Mouse (Mus musculus) forebrain, embryonic 10.5 days (tissue): ENCODE results near the gene Eno1. TPM values are rescaled to one million over a fixed set of nuclear protein-coding genes. Genes with fewer than 3 reads are reported as not detected.
"Not testable (repeated sequence)": the region's sequence is repeated elsewhere in the genome, so short reads cannot be mapped to it uniquely, and the experiment has no call there.

ENCODE experiments used
- DNase-seq: peaks from one replicate; pipeline ENCODE4 v3.0.0-alpha.2; 2017; ENCODE audit warnings: low spot score; ENCODE audit errors: extremely low spot score
- H3K27ac ChIP-seq: fragments of 300-500 bp; sonication (generic); 2 replicates; pipeline ENCODE4 v1.5.1; 2016; ENCODE audit warnings: mild to moderate bottlenecking
- H3K27me3 ChIP-seq: fragments of 300-500 bp; sonication (generic); 2 replicates; pipeline ENCODE4 v1.6.1; 2016; ENCODE audit warnings: mild to moderate bottlenecking; ENCODE audit not compliant: poor library complexity, severe bottlenecking
- H3K36me3 ChIP-seq: fragments of 300-500 bp; sonication (generic); replicated peaks from 2 replicates; pipeline ENCODE4 v1.6.1; 2016; ENCODE audit warnings: mild to moderate bottlenecking, moderate library complexity
- H3K4me1 ChIP-seq: fragments of 300-500 bp; sonication (generic); 2 replicates; pipeline ENCODE4 v1.6.1; 2016
- H3K4me3 ChIP-seq: fragments of 300-500 bp; sonication (generic); 2 replicates; pipeline ENCODE4 v1.5.1; 2016; ENCODE audit warnings: mild to moderate bottlenecking, moderate library complexity
- H3K9me3 ChIP-seq: fragments of 300-500 bp; sonication (generic); 2 replicates; pipeline ENCODE4 v1.6.1; 2016; ENCODE audit warnings: mild to moderate bottlenecking, moderate library complexity
- WGBS: fragments of 180-500 bp; shearing (Covaris S2); methylation state at CpG from one replicate; pipeline ENCODE4 v1.1.7; 2016; 5-methylcytosine and 5-hydroxymethylcytosine counted together
- polyA plus RNA-seq: library from polyadenylated mRNA; unstranded; fragments of >200 nt; fragmentation: Nextera tagmentation; extraction: Ambion mirVana; gene quantifications from 2 replicates; pipeline ENCODE4 v1.2.1, GENCODE M21; 2016

Gene Eno1
- polyA plus RNA-seq, 1 experiment from 2014 or later, result 3,430 TPM

DNA sequence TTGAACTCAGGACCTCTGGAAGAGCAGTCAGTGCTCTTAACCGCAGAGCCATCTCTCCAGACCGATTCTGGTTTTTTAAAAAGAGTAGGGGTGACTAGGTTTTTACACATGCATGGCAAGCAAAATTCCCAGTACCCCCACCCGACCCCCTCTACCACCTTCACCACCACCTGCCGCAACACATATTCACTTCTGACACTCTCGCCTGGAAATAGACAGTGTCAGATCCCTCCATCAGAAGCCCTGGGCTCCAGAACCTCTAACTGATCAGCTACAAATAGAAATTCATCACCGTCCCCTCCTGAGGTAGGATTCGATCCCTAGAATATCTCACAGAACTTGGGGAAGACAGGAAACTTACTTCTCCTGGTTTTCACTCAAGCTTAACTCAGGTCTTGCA lies 23.1 kb downstream of the Eno1 start:
- 96% methylated on average over 7 of the region's 7 CpGs for WGBS
- Histone ChIP-seq H3K27ac (0 out of 2 replicates have a peak overlapping the region, but pooled peaks have one; percentile 48), H3K9me3 (no peaks in the 10 kb centered on the region), H3K27me3 (0 out of 2 replicates have a peak, but pooled peaks cover 3% of the 10 kb centered on the region), H3K36me3 (peaks cover 41% of the 10 kb centered on the region), H3K4me3 (no peak overlapping the region), H3K4me1 (peaks cover 46% of the 10 kb centered on the region)
- DNase-seq, result no peak

DNA sequence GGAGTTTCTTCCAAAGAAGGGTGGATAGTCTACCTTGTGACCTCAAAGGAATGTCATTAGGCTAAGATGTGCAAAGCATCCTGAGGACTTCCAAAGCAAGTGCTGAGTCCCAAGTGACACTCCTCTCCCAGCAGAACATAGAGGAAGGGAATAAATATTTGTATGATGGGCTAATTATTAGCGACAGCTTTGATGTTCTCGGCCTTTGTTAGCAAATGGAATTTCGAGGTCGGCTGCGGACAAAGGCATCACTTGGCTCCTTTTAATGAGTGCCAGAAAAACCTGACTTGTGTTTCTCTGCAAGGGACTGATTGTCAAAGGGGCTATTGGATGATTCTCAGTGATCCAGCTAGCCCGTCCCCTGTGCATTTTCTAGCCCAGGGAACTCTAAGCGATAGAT lies 23.6 kb downstream of the Eno1 start:
- H3K9me3 ChIP-seq, result no peaks in the 10 kb centered on the region
- 48% methylated on average over 7 of the region's 7 CpGs for WGBS
- H3K36me3 ChIP-seq, result peaks cover 35% of the 10 kb centered on the region
- no peak for DNase-seq
- H3K4me3 ChIP-seq, result no peak overlapping the region
- peaks cover 41% of the 10 kb centered on the region for H3K4me1 ChIP-seq
- 0 out of 2 replicates have a peak, but pooled peaks cover 3% of the 10 kb centered on the region for H3K27me3 ChIP-seq
- H3K27ac ChIP-seq, result 0 out of 2 replicates have a peak overlapping the region, but pooled peaks have one; percentile 48

DNA sequence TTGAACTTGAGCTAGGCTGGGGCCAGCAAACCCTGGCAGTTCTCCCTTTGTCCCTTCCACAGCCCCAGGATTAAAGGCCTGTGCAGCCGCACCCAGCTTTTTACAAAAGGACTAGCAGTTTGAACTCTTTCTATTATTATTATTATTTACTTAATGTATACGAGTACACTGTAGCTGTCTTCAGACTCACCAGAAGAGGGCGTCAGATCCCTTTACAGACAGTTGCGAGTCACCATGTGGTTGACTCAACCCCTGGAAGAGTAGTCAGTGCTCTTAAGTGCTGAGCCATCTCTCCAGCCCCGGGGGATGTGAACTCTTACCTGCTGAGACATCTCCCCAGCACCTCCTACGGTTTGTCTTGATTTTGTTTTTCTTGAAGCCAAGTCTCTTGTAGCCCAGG lies 24.2 kb downstream of the Eno1 start:
- Histone ChIP-seq H3K36me3 (peaks cover 31% of the 10 kb centered on the region), H3K27ac (peak overlapping the region; percentile 57), H3K4me1 (peaks cover 44% of the 10 kb centered on the region), H3K9me3 (no peaks in the 10 kb centered on the region), H3K27me3 (0 out of 2 replicates have a peak, but pooled peaks cover 3% of the 10 kb centered on the region), H3K4me3 (no peak overlapping the region)
- WGBS, result 35% methylated on average over 6 of the region's 6 CpGs
- DNase-seq, result no peak

DNA sequence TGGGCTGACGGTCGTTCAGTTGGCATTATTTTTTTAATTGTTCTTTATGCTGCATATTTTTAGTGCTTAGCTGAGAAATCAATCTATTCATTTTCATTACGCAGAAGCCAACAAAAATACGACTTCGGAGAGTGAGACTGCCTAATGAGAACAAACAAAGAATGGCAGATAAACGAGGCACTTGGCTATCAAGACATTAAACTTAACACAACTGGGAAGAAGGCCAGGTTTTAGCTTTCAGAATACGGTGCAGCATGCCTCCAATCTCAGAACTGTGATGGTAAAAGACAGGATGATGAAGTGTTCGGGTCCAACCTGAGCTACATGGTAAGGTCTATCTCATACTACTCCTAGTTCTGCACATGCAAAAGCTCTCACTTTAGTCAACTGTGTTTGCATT lies 25.8 kb downstream of the Eno1 start:
- no peak for DNase-seq
- Histone ChIP-seq H3K27me3 (0 out of 2 replicates have a peak, but pooled peaks cover 3% of the 10 kb centered on the region), H3K9me3 (no peaks in the 10 kb centered on the region), H3K4me1 (peaks cover 43% of the 10 kb centered on the region), H3K27ac (no peak overlapping the region), H3K4me3 (no peak overlapping the region), H3K36me3 (peaks cover 26% of the 10 kb centered on the region)
- WGBS, result 94% methylated on average over 8 of the region's 8 CpGs

- Histone ChIP-seq H3K4me3 (no peak overlapping the region), H3K27ac (no peak overlapping the region), H3K36me3 (peaks cover 15% of the 10 kb centered on the region), H3K4me1 (peaks cover 33% of the 10 kb centered on the region), H3K27me3 (no peaks in the 10 kb centered on the region), H3K9me3 (no peaks in the 10 kb centered on the region)
- DNase-seq, result no peak
- 51% methylated on average over 7 of the region's 7 CpGs for WGBS
Observed at GRCm38 (mm10) chr4:150264903-150265302, 28.4 kb downstream of the Eno1 start.

DNA sequence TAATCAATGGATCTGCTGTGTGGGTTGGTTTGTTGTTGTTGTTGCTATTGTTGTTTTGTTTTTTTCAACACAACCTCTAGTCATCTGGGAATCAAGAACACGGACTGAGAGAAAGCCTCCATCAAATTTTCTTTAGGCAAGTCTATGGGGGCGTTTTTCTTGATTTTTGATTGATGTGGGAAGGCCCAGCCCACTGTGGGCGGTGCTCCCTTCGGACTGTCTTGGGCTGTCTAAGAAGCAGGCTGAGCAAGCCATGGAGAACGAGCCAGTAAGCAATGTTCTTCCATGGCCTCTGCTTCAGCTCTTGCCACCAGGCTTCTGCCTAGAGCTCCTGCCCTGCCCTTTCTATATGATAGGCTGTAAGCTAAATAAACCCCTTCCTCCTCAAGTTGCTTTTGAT lies 28.9 kb downstream of the Eno1 start:
- Histone ChIP-seq H3K4me3 (no peak overlapping the region), H3K27ac (no peak overlapping the region), H3K9me3 (no peaks in the 10 kb centered on the region), H3K36me3 (peaks cover 15% of the 10 kb centered on the region), H3K27me3 (no peaks in the 10 kb centered on the region), H3K4me1 (peaks cover 28% of the 10 kb centered on the region)
- WGBS, result 76% methylated on average over 5 of the region's 5 CpGs
- DNase-seq, result no peak

DNA sequence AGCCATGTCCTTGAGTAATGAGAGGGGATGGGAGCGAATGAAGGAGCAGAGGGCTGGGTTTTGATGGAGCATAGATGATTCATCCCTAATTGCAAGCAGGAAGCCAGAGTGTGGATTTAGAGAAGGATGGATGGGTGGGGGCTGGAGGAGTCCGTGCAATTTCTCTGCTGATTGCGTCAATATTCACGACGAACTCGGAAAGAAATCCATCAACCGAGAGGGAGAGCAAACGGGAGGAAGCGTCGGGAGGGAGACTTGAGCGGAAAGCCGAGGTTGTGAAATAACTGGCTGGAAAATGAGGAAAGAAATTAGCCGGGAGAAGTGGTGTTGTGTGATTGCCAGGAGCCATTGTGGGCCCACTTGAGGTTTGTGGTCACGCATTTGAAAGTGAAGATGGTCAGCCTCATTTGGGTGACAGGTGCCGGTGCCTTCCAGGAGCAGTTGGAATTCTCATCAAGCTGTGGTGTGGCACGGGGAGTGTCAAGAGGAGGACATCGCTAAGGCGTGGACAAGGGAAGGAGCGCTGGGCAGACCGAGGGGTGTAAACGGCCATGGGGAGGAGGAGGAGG lies 30.2 kb downstream of the Eno1 start:
- Histone ChIP-seq H3K4me1 (peaks cover 17% of the 10 kb centered on the region), H3K36me3 (peaks cover 15% of the 10 kb centered on the region), H3K27ac (no peak overlapping the region), H3K27me3 (no peaks in the 10 kb centered on the region), H3K4me3 (no peak overlapping the region), H3K9me3 (no peaks in the 10 kb centered on the region)
- 88% methylated on average over 21 of the region's 21 CpGs for WGBS
- no peak for DNase-seq

GRCm38 (mm10) chr4:150268674-150269653 lies 32.4 kb downstream of the Eno1 start:
- peaks cover 35% of the 10 kb centered on the region for H3K4me1 ChIP-seq
- H3K36me3 ChIP-seq, result peaks cover 3% of the 10 kb centered on the region
- H3K4me3 ChIP-seq, result no peak overlapping the region
- no peak for DNase-seq
- WGBS, result 89% methylated on average over 33 of the region's 33 CpGs
- no peaks in the 10 kb centered on the region for H3K9me3 ChIP-seq
- no peaks in the 10 kb centered on the region for H3K27me3 ChIP-seq
- H3K27ac ChIP-seq, result no peak overlapping the region; the same call in 1 of the 2 replicates

GRCm38 (mm10) chr4:150269679-150270078 lies 33.2 kb downstream of the Eno1 start:
- Histone ChIP-seq H3K27ac (peak overlapping the region; percentile 65; the same call in 1 of the 2 replicates), H3K4me3 (no peak overlapping the region), H3K27me3 (no peaks in the 10 kb centered on the region), H3K4me1 (peaks cover 35% of the 10 kb centered on the region), H3K9me3 (no peaks in the 10 kb centered on the region), H3K36me3 (no peaks in the 10 kb centered on the region)
- DNase-seq, result no peak
- WGBS, result 61% methylated on average over 7 of the region's 7 CpGs

GRCm38 (mm10) chr4:150270718-150271117 lies 34.2 kb downstream of the Eno1 start:
- H3K27me3 ChIP-seq, H3K36me3 ChIP-seq, H3K27ac ChIP-seq, H3K9me3 ChIP-seq, H3K4me3 ChIP-seq, DNase-seq: not testable (repeated sequence)
- H3K4me1 ChIP-seq, result peaks cover 32% of the 10 kb centered on the region
- 63% methylated on average over 4 of the region's 4 CpGs for WGBS

- peak overlapping the region; percentile 71 for H3K27ac ChIP-seq
- H3K4me1 ChIP-seq, result peaks cover 30% of the 10 kb centered on the region
- H3K4me3 ChIP-seq, result peak overlapping the region; percentile 6; the same call in 1 of the 2 replicates
- H3K27me3 ChIP-seq, result no peaks in the 10 kb centered on the region
- H3K9me3 ChIP-seq, result no peaks in the 10 kb centered on the region
- H3K36me3 ChIP-seq, result no peaks in the 10 kb centered on the region
- 24% methylated on average over 9 of the region's 9 CpGs for WGBS
- DNase-seq, result no peak
Observed at GRCm38 (mm10) chr4:150272725-150273124, 36.2 kb downstream of the Eno1 start.

DNA sequence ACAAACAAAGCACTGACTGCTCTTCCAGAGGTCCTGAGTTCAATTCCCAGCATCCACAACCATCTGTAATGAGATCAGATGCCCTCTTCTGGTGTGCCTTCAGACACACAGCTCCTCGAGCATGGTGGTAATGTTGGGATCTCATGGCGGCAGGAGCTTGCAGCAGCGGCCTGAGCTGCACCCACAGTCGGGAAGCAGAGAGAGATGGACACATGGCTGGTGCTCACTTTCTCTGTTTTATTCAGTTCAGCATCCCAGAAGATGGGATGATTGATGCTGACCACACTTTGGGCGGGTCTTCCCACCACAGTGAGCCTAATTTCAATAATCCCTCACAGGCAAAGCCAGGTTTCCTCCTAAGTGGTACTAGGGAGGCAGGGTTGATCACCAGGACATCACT lies 39.0 kb downstream of the Eno1 start:
- 89% methylated on average over 5 of the region's 5 CpGs for WGBS
- no peak for DNase-seq
- no peaks in the 10 kb centered on the region for H3K36me3 ChIP-seq

DNA sequence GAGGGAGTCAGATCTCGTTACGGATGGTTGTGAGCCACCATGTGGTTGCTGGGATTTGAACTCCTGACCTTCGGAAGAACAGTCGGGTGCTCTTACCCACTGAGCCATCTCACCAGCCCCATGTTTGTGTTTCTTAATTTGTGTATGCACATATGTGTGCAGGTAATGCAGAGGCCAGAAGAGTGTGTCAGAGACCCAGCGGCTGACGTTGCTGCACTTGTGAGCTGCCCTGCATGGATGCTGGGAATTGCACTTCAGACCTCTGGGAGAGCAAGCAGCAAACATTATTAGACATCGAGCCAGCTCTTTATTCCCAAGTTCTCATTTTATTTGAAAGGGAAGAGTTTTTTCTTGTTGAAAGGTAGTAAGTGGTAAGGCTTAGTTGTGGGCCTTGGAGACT lies 42.8 kb downstream of the Eno1 start:
- H3K27me3 ChIP-seq, DNase-seq, H3K4me3 ChIP-seq, H3K36me3 ChIP-seq, H3K9me3 ChIP-seq, H3K27ac ChIP-seq: not testable (repeated sequence)
- WGBS, result 86% methylated on average over 7 of the region's 7 CpGs
- H3K4me1 ChIP-seq, result peaks cover 27% of the 10 kb centered on the region

More for the DNA sequence above, 39.0 kb downstream of the Eno1 start:
- Histone ChIP-seq H3K27ac (no peak overlapping the region), H3K4me1 (peaks cover 23% of the 10 kb centered on the region), H3K9me3 (no peaks in the 10 kb centered on the region), H3K27me3 (no peaks in the 10 kb centered on the region), H3K4me3 (no peak overlapping the region)
